Mouse (Mus musculus): ENCODE results near the gene Engase.

Gene Engase

GRCm38 (mm10) chr11:118520932-118521331, 44.3 kb downstream of the Engase start:
- WGBS = 51% methylated on average over 2 of the region's 2 CpGs

DNA sequence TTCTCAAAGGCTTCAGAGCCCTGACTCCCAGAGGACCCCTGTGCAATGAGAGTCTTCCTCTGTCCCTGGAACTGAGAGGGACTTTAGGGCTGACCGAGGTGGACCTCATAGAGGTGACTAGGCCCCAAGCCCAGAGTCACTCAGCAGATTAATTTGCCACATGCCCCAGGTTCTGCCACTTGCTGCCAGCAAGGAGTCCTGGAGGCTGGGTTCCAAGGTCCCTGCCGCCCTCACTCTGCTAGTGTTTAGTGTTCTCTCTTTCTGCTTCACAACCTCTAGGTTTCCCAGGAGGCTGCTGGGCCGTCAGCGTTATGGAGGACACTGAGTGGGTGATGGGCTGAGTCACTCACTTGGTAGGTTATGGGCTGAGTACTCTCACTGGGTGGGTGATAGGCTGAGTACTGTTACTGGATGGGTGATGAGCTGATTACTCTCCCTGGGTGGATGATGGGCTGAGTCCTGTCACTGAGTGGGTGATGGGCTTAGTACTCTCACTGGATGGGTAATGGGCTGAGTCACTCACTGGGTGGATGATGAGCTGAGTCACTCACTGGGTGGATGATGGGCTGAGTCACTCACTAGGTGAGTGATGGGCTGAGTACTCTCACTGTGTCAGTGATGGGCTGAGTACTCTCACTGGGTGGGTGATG, 47.0 kb downstream of the Engase start:
- 56% methylated on average over 4 of the region's 4 CpGs for WGBS

DNA sequence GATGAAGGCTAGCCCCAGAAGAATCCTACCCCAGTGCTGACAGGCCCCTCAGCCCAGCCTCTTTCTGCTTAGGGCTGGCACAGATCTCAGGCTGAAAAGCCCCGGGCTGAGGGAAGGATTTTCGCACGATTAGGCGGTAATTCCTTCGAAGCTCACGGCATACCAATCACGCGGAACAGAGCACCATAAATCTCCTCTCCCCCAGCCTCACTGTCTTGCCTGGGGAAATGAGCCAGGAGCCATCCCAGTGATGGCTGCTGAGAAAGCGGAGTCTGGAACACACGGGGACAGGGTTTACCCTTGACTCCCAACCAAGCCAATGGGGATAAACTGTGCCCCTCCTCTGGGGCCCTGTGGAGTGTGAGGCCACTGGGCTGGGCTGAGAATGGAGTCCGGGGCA, 48.4 kb downstream of the Engase start:
- 54% methylated on average over 11 of the region's 11 CpGs for WGBS

DNA sequence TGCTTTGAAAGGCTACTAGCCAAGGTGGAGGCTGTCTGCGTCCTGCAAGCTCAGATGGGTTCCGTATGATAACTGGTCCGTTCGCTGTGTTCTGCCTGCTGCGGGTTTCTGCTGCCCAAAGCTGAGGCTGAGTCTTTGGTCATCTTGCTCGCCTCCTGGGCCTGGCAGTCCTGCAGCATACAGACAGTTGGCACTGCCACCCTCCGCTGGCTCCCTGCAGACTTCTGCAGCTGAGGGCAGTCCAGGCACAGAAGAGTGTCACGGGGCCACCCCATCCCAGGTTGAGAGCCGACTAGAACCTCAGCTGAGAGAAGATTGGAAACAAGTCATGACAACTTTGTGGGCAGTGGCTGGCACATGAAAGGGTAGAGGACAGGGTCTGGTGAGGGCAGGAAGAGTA, 52.1 kb downstream of the Engase start:
- WGBS = 79% methylated on average over 9 of the region's 9 CpGs

- WGBS = 50% methylated on average over 8 of the region's 8 CpGs
Measured at GRCm38 (mm10) chr11:118530313-118530712, 53.7 kb downstream of the Engase start.

GRCm38 (mm10) chr11:118534382-118535092, 57.9 kb downstream of the Engase start:
- 49% methylated on average over 18 of the region's 18 CpGs for WGBS

GRCm38 (mm10) chr11:118538008-118538407, 61.4 kb downstream of the Engase start:
- WGBS = 77% methylated on average over 11 of the region's 11 CpGs
